Mouse (Mus musculus): Measurements from ENCODE around the gene Rundc1.

DNA sequence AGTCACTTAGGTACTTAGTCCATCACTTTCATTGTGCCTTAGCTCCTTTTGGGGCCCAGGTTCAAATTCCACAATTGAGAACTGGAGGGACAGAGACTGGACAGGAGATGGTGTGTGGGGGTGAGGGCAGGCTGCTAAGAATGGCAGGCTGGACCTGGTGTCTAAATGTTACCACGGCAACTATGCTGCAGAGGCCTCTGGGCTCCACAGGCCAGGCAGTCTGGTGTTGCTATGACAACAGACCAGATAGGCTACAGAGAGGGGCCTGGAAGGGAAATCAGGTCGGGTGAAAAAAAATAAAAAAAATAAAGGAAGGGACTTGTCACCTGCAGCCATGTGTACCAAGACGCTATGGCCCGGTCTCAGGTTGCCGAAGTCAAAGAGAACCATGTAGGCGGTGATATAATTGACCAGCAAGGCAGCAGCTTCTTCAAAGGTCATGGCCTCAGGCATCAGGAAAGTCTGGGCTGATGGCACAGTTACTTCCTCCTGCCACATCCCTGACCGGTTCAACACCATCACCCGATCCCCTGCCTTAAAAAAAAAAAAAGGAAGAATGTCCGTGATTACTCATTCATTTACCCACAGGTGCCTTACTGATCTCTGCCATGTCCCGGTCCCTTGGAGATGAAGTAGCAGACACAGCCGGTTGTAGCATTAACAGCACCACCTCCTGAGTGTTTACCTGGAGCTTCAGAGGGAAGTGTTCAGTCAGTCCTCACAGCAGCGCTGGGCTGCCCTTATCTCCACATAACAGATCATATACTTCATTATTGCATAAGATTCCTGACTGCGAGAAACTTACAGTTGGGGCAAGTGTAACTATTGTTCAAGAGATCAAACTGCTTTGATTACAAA lies 37.9 kb downstream of the Rundc1 start:
- no peak for TF ChIP-seq CTCF (conservative IDR thresholded peaks at IDR 0.05; ENCODE audit: insufficient read depth, insufficient read length, low read depth, low read length)
- TF ChIP-seq POLR2A (IDR thresholded peaks at IDR 0.05; ENCODE audit: low read depth, low read length) = no peak
